Mouse (Mus musculus): ENCODE data around the gene Sys1. TPM values are rescaled to one million over a fixed set of nuclear protein-coding genes. Genes with fewer than 3 reads are reported as not detected.
A peak's percentile ranks its signal among the peaks of the same experiment; 100 is the strongest.

Gene Sys1
- polyA plus RNA-seq, 1 experiment from 2014 or later = 53.6 TPM

- peak overlapping the region; percentile 92 for H3K4me2 ChIP-seq (ENCODE audit: low read depth, severe bottlenecking)
- H3K27me3 ChIP-seq (ENCODE audit: control insufficient read depth, insufficient read depth, low read length) = peaks cover 2% of the 10 kb centered on the region; the same call in 1 of the 2 replicates
- H3K36me3 ChIP-seq (ENCODE audit: control insufficient read depth, insufficient read depth, low read length) = no peaks in the 10 kb centered on the region
- H3K4me3 ChIP-seq (ENCODE audit: low read depth, low read length) = peak overlapping the region; percentile 61
- H3K9ac ChIP-seq (ENCODE audit: low read length) = peak overlapping the region; percentile 78
- H3K9me3 ChIP-seq (ENCODE audit: control insufficient read depth, low read length) = no peaks in the 10 kb centered on the region
- H3K4me1 ChIP-seq (ENCODE audit: control insufficient read depth, insufficient read depth, low read length) = peaks cover 11% of the 10 kb centered on the region
- ATAC-seq (ENCODE audit: insufficient number of reproducible peaks, low FRiP score, low TSS enrichment, low read depth) (no peak; the same call in 1 of the 2 replicates), DNase-seq (ENCODE audit: low spot score) (peak; percentile 56)
- WGBS = 3% methylated on average over 29 of the region's 29 CpGs
- no peak overlapping the region for H3K27ac ChIP-seq (replicated peaks; ENCODE audit: low read depth, low read length)
Observed at GRCm38 (mm10) chr2:164442315-164443050, 14.3 kb upstream of the Sys1 start.

- peak overlapping the region; percentile 92 for H3K4me2 ChIP-seq (ENCODE audit: low read depth, severe bottlenecking)
- H3K36me3 ChIP-seq (ENCODE audit: control insufficient read depth, insufficient read depth, low read length) = no peaks in the 10 kb centered on the region
- under 1% methylated on average over 26 of the region's 26 CpGs for WGBS
- peak; percentile 85 for ATAC-seq (ENCODE audit: insufficient number of reproducible peaks, low FRiP score, low TSS enrichment, low read depth)
- H3K4me3 ChIP-seq (ENCODE audit: low read depth, low read length) = peak overlapping the region; percentile 61
- DNase-seq (ENCODE audit: low spot score) = peak; percentile 88
- H3K9ac ChIP-seq (ENCODE audit: low read length) = peak overlapping the region; percentile 78
- H3K27ac ChIP-seq (replicated peaks; ENCODE audit: low read depth, low read length) = no peak overlapping the region
- no peaks in the 10 kb centered on the region for H3K9me3 ChIP-seq (ENCODE audit: control insufficient read depth, low read length)
- H3K27me3 ChIP-seq (ENCODE audit: control insufficient read depth, insufficient read depth, low read length) = peaks cover 2% of the 10 kb centered on the region; the same call in 1 of the 2 replicates
- H3K4me1 ChIP-seq (ENCODE audit: control insufficient read depth, insufficient read depth, low read length) = peaks cover 11% of the 10 kb centered on the region
Observed at GRCm38 (mm10) chr2:164443051-164443437, 13.7 kb upstream of the Sys1 start.

- Histone ChIP-seq H3K9ac (ENCODE audit: low read length) (peak within 1 kb of the TSS; percentile 78), H3K36me3 (ENCODE audit: control insufficient read depth, insufficient read depth, low read length) (no peaks in the 10 kb centered on the region), H3K27ac (replicated peaks; ENCODE audit: low read depth, low read length) (no peak within 1 kb of the TSS), H3K4me2 (ENCODE audit: low read depth, severe bottlenecking) (peak within 1 kb of the TSS; percentile 92), H3K9me3 (ENCODE audit: control insufficient read depth, low read length) (no peaks in the 10 kb centered on the region), H3K4me3 (ENCODE audit: low read depth, low read length) (peak within 1 kb of the TSS; percentile 61), H3K27me3 (ENCODE audit: control insufficient read depth, insufficient read depth, low read length) (peaks cover 2% of the 10 kb centered on the region; the same call in 1 of the 2 replicates), H3K4me1 (ENCODE audit: control insufficient read depth, insufficient read depth, low read length) (peaks cover 11% of the 10 kb centered on the region)
- 8% methylated on average over 18 of the region's 18 CpGs for WGBS
- DNase-seq (ENCODE audit: low spot score) = no peak
- ATAC-seq (ENCODE audit: insufficient number of reproducible peaks, low FRiP score, low TSS enrichment, low read depth) = no peak
Observed at GRCm38 (mm10) chr2:164443460-164444000, 13.2 kb upstream of the Sys1 start, which contains the start of gene Sdc4. Gene Sdc4 (minus strand): TSS chr2:164443887.

GRCm38 (mm10) chr2:164444701-164445100, 12.1 kb upstream of the Sys1 start:
- Histone ChIP-seq H3K4me3 (ENCODE audit: low read depth, low read length) (no peak overlapping the region), H3K4me1 (ENCODE audit: control insufficient read depth, insufficient read depth, low read length) (peaks cover 11% of the 10 kb centered on the region), H3K9ac (ENCODE audit: low read length) (no peak overlapping the region), H3K9me3 (ENCODE audit: control insufficient read depth, low read length) (no peaks in the 10 kb centered on the region), H3K4me2 (ENCODE audit: low read depth, severe bottlenecking) (no peak overlapping the region), H3K36me3 (ENCODE audit: control insufficient read depth, insufficient read depth, low read length) (no peaks in the 10 kb centered on the region), H3K27me3 (ENCODE audit: control insufficient read depth, insufficient read depth, low read length) (peaks cover 2% of the 10 kb centered on the region; the same call in 1 of the 2 replicates), H3K27ac (replicated peaks; ENCODE audit: low read depth, low read length) (no peak overlapping the region)
- ATAC-seq (ENCODE audit: insufficient number of reproducible peaks, low FRiP score, low TSS enrichment, low read depth) (no peak), DNase-seq (ENCODE audit: low spot score) (no peak)
- WGBS = 88% methylated on average over 2 of the region's 2 CpGs

GRCm38 (mm10) chr2:164445399-164446085, 11.2 kb upstream of the Sys1 start:
- H3K27ac ChIP-seq (replicated peaks; ENCODE audit: low read depth, low read length) = no peak overlapping the region

GRCm38 (mm10) chr2:164446086-164446469, 10.7 kb upstream of the Sys1 start:
- H3K4me2 ChIP-seq (ENCODE audit: low read depth, severe bottlenecking) = no peak overlapping the region
- no peaks in the 10 kb centered on the region for H3K9me3 ChIP-seq (ENCODE audit: control insufficient read depth, low read length)
- no peak overlapping the region for H3K4me3 ChIP-seq (ENCODE audit: low read depth, low read length)
- peaks cover 2% of the 10 kb centered on the region; the same call in 1 of the 2 replicates for H3K27me3 ChIP-seq (ENCODE audit: control insufficient read depth, insufficient read depth, low read length)
- no peak for DNase-seq (ENCODE audit: low spot score)
- no peak overlapping the region for H3K9ac ChIP-seq (ENCODE audit: low read length)
- no peak for ATAC-seq (ENCODE audit: insufficient number of reproducible peaks, low FRiP score, low TSS enrichment, low read depth)
- 80% methylated on average over 3 of the region's 3 CpGs for whole genome bisulfite sequencing
- no peak overlapping the region for H3K27ac ChIP-seq (replicated peaks; ENCODE audit: low read depth, low read length)
- H3K4me1 ChIP-seq (ENCODE audit: control insufficient read depth, insufficient read depth, low read length) = peaks cover 8% of the 10 kb centered on the region; the same call in 1 of the 2 replicates
- no peaks in the 10 kb centered on the region for H3K36me3 ChIP-seq (ENCODE audit: control insufficient read depth, insufficient read depth, low read length)

More at GRCm38 (mm10) chr2:164445399-164446085, 11.2 kb upstream of the Sys1 start:
- Histone ChIP-seq H3K9ac (ENCODE audit: low read length) (no peak overlapping the region), H3K27me3 (ENCODE audit: control insufficient read depth, insufficient read depth, low read length) (peaks cover 2% of the 10 kb centered on the region; the same call in 1 of the 2 replicates), H3K4me1 (ENCODE audit: control insufficient read depth, insufficient read depth, low read length) (peaks cover 9% of the 10 kb centered on the region; the same call in 1 of the 2 replicates), H3K9me3 (ENCODE audit: control insufficient read depth, low read length) (no peaks in the 10 kb centered on the region), H3K36me3 (ENCODE audit: control insufficient read depth, insufficient read depth, low read length) (no peaks in the 10 kb centered on the region), H3K4me2 (ENCODE audit: low read depth, severe bottlenecking) (no peak overlapping the region), H3K4me3 (ENCODE audit: low read depth, low read length) (no peak overlapping the region)
- DNase-seq (ENCODE audit: low spot score) (no peak), ATAC-seq (ENCODE audit: insufficient number of reproducible peaks, low FRiP score, low TSS enrichment, low read depth) (no peak)
- WGBS = 85% methylated on average over 3 of the region's 3 CpGs

GRCm38 (mm10) chr2:164448140-164448539, 8.6 kb upstream of the Sys1 start:
- DNase-seq (ENCODE audit: low spot score) (no peak), ATAC-seq (ENCODE audit: insufficient number of reproducible peaks, low FRiP score, low TSS enrichment, low read depth) (no peak)
- no peaks in the 10 kb centered on the region for H3K36me3 ChIP-seq (ENCODE audit: control insufficient read depth, insufficient read depth, low read length)
- peaks cover 8% of the 10 kb centered on the region; the same call in 1 of the 2 replicates for H3K4me1 ChIP-seq (ENCODE audit: control insufficient read depth, insufficient read depth, low read length)
- no peak overlapping the region for H3K9ac ChIP-seq (ENCODE audit: low read length)
- no peaks in the 10 kb centered on the region for H3K9me3 ChIP-seq (ENCODE audit: control insufficient read depth, low read length)
- 92% methylated on average over 1 of the region's 1 CpGs for WGBS
- H3K27ac ChIP-seq (replicated peaks; ENCODE audit: low read depth, low read length) = no peak overlapping the region
- no peaks in the 10 kb centered on the region for H3K27me3 ChIP-seq (ENCODE audit: control insufficient read depth, insufficient read depth, low read length)
- H3K4me2 ChIP-seq (ENCODE audit: low read depth, severe bottlenecking) = no peak overlapping the region
- H3K4me3 ChIP-seq (ENCODE audit: low read depth, low read length) = no peak overlapping the region

GRCm38 (mm10) chr2:164448921-164449320, 7.8 kb upstream of the Sys1 start:
- no peak for DNase-seq (ENCODE audit: low spot score)
- H3K27ac ChIP-seq (replicated peaks; ENCODE audit: low read depth, low read length) = no peak overlapping the region
- H3K4me1 ChIP-seq (ENCODE audit: control insufficient read depth, insufficient read depth, low read length) = peaks cover 8% of the 10 kb centered on the region; the same call in 1 of the 2 replicates
- no peaks in the 10 kb centered on the region for H3K36me3 ChIP-seq (ENCODE audit: control insufficient read depth, insufficient read depth, low read length)
- ATAC-seq (ENCODE audit: insufficient number of reproducible peaks, low FRiP score, low TSS enrichment, low read depth) = no peak
- WGBS = 82% methylated on average over 5 of the region's 5 CpGs
- no peaks in the 10 kb centered on the region for H3K27me3 ChIP-seq (ENCODE audit: control insufficient read depth, insufficient read depth, low read length)
- no peak overlapping the region for H3K9ac ChIP-seq (ENCODE audit: low read length)
- no peak overlapping the region for H3K4me2 ChIP-seq (ENCODE audit: low read depth, severe bottlenecking)
- H3K4me3 ChIP-seq (ENCODE audit: low read depth, low read length) = no peak overlapping the region
- H3K9me3 ChIP-seq (ENCODE audit: control insufficient read depth, low read length) = no peaks in the 10 kb centered on the region

All from limb, embryonic 11.5 days (tissue).